Mouse (Mus musculus): ENCODE measurements at regions not wholly inside any gene's neighbourhood (a gene's known extent, or its start where the extent isn't known, plus 50 kb on each side); places are given as distances from the start of the nearest gene placed in this dataset.

GRCm38 (mm10) chr14:24772129-24772528 lies 285.2 kb downstream of the Rps24 start:
- TF ChIP-seq CTCF (IDR thresholded peaks at IDR 0.05; ENCODE audit: extremely low read depth, insufficient read length, insufficient replicate concordance, low read depth, low read length), result no peak
- no peak for TF ChIP-seq POLR2A (IDR thresholded peaks at IDR 0.05; ENCODE audit: low read depth, low read length)

Data from small intestine, adult 2 months (tissue).